In the genomic region with DNA sequence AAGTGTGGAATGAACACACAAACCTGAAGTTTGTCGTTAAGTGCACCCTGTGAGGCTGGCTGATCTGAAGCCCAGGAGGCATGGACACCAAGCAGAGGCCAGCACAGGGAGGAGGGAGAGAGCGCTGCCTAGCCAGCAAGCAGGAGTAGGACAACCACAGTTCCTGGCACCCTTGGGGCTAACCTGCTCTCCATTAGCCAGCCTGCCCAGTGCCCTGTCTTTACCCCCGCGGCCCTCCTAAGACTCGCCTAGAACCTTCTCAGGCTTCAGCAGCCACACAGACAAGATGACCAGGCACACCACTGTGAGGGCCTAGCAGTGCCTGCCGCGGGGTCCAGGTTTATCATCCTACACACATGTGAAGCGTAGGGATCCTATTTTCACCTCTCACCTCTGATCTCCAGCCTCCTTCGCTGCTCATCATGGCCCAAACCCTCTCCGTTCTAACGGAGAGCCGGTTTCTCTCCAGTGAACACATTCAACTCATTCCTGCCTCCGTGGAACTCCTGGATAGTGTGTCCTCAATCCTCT, we compare ENCODE assay signal across 15 mouse cellular contexts. TPM values are rescaled to one million over a fixed set of nuclear protein-coding genes. Genes with fewer than 3 reads are reported as not detected.
DNase-seq lines count a peak whose midpoint lies in the region; ATAC-seq and TF ChIP-seq lines count a peak whose summit lies in the region.
"Had no signal": no experiment of that assay in that cellular context is flagged by ENCODE, and none has a peak within 500 bp of the region (broad histone marks: within the 10 kb centered on the region; RNA-seq: fewer than 3 reads in every experiment).

No protein-coding gene starts in this region.

- intact Hi-C loops in left cerebral cortex, postnatal 36 days (cut with DNase I) = no loop called here

- H3K9me3 ChIP-seq in forebrain, embryonic 11.5 days (ENCODE audit: control insufficient read depth, low read length) = no peaks in the 10 kb centered on the region
- no peaks in the 10 kb centered on the region for H3K9me3 ChIP-seq in forebrain, postnatal 0 days (ENCODE audit: low read length)
- H3K9me3 ChIP-seq in lung, embryonic 15.5 days = no peaks in the 10 kb centered on the region
- no peaks in the 10 kb centered on the region for H3K9me3 ChIP-seq in limb, embryonic 10.5 days (replicated peaks)
- H3K9me3 ChIP-seq: midbrain, embryonic 10.5 days had no signal

- no peak for TF ChIP-seq CTCF in forebrain, postnatal 0 days (IDR thresholded peaks at IDR 0.05; ENCODE audit: low read depth)

- H3K4me1 ChIP-seq in forebrain, embryonic 11.5 days (replicated peaks; ENCODE audit: control insufficient read depth, insufficient read depth, low read length) = no peaks in the 10 kb centered on the region
- no peaks in the 10 kb centered on the region for H3K4me1 ChIP-seq in forebrain, postnatal 0 days (ENCODE audit: insufficient read depth)
- peaks cover 18% of the 10 kb centered on the region for H3K4me1 ChIP-seq in lung, embryonic 15.5 days
- H3K4me1 ChIP-seq in limb, embryonic 10.5 days = peaks cover 28% of the 10 kb centered on the region

- H3K27me3 ChIP-seq in forebrain, embryonic 11.5 days (ENCODE audit: control insufficient read depth, insufficient read depth, low read length) = no peaks in the 10 kb centered on the region
- no peaks in the 10 kb centered on the region for H3K27me3 ChIP-seq in forebrain, postnatal 0 days (ENCODE audit: insufficient read depth, low read length)
- no peaks in the 10 kb centered on the region for H3K27me3 ChIP-seq in lung, embryonic 15.5 days
- H3K27me3 ChIP-seq in limb, embryonic 10.5 days (ENCODE audit: low read depth, poor library complexity, severe bottlenecking) = peaks cover 15% of the 10 kb centered on the region; the same call in 1 of the 2 replicates

- H3K36me3 ChIP-seq in forebrain, embryonic 11.5 days (ENCODE audit: control insufficient read depth, insufficient read depth, low read length) = no peaks in the 10 kb centered on the region
- no peaks in the 10 kb centered on the region for H3K36me3 ChIP-seq in forebrain, postnatal 0 days (ENCODE audit: insufficient read depth)
- no peaks in the 10 kb centered on the region for H3K36me3 ChIP-seq in lung, embryonic 15.5 days
- no peaks in the 10 kb centered on the region for H3K36me3 ChIP-seq in limb, embryonic 10.5 days
- H3K36me3 ChIP-seq: midbrain, embryonic 10.5 days had no signal

- ATAC-seq in forebrain, embryonic 11.5 days (replicated peaks; ENCODE audit: low FRiP score) = 0 out of 2 replicates have a peak, but pooled peaks have one; percentile 25
- no peak for ATAC-seq in forebrain, postnatal 0 days
- ATAC-seq in lung, embryonic 15.5 days (ENCODE audit: borderline replicate concordance, extremely low read depth, low FRiP score, low TSS enrichment) = no peak
- no peak for ATAC-seq in activated CD4-positive, CD25-positive, alpha-beta regulatory T cell, adult 4 months

- H3K4me2 ChIP-seq in forebrain, embryonic 11.5 days (ENCODE audit: low read depth, low read length, severe bottlenecking) = no peak overlapping the region
- no peak overlapping the region for H3K4me2 ChIP-seq in forebrain, postnatal 0 days (ENCODE audit: low read depth)
- H3K4me2 ChIP-seq in lung, embryonic 15.5 days = peak overlapping the region; percentile 82; the same call in 1 of the 2 replicates

- no peak overlapping the region for H3K27ac ChIP-seq in forebrain, embryonic 11.5 days (ENCODE audit: low read depth, low read length)
- H3K27ac ChIP-seq in forebrain, postnatal 0 days (ENCODE audit: low read depth, low read length) = no peak overlapping the region
- H3K27ac ChIP-seq in lung, embryonic 15.5 days = no peak overlapping the region
- no peak overlapping the region for H3K27ac ChIP-seq in limb, embryonic 10.5 days

- no peak overlapping the region for H3K4me3 ChIP-seq in forebrain, embryonic 11.5 days (ENCODE audit: low read depth, low read length)
- H3K4me3 ChIP-seq in forebrain, postnatal 0 days (ENCODE audit: low read depth, low read length) = no peak overlapping the region
- no peak overlapping the region for H3K4me3 ChIP-seq in lung, embryonic 15.5 days
- H3K4me3 ChIP-seq in limb, embryonic 10.5 days = peak overlapping the region; percentile 63

- 76% methylated on average over 13 of the region's 13 CpGs for WGBS in forebrain, embryonic 11.5 days
- WGBS in forebrain, postnatal 0 days = 74% methylated on average over 12 of the region's 13 CpGs
- 69% methylated on average over 13 of the region's 13 CpGs for WGBS in lung, embryonic 15.5 days
- WGBS in limb, embryonic 10.5 days = 71% methylated on average over 13 of the region's 13 CpGs

- DNase-seq in forebrain, embryonic 11.5 days (ENCODE audit: low spot score) = no peak
- no peak for DNase-seq in forebrain, postnatal 0 days
- no peak for DNase-seq in lung, postnatal 4 days
- DNase-seq in ZHBTc4 (ENCODE audit: low read depth, low spot score) = peak; percentile 24
- DNase-seq in limb, embryonic 10.5 days (ENCODE audit: low spot score) = peak; percentile 29
- DNase-seq in left cerebral cortex, postnatal 36 days (ENCODE audit: low spot score in 2 of 2) = no peak

- no peak overlapping the region for H3K9ac ChIP-seq in forebrain, embryonic 11.5 days (ENCODE audit: low read length)
- H3K9ac ChIP-seq in forebrain, postnatal 0 days = no peak overlapping the region
- no peak overlapping the region for H3K9ac ChIP-seq in lung, embryonic 15.5 days

RNA-seq across cellular contexts. Expression of gene Ephx1, which starts 2.7 kb away (rescaled TPM):
- polyA plus RNA-seq in forebrain, embryonic 11.5 days (2014; fragmentation: Nextera tagmentation; extraction: Ambion mirVana) = 0.65 and 1.1 TPM in 2 replicates
- total RNA-seq in forebrain, postnatal 0 days (2014; rRNA removed) = 10.2 and 13.9 TPM in 2 replicates
- polyA plus RNA-seq in forebrain, postnatal 0 days (2015; fragmentation: Nextera tagmentation; extraction: Ambion mirVana) = 10.4 and 10.5 TPM in 2 replicates
- 6.3 and 7.2 TPM in 2 replicates for polyA plus RNA-seq in lung, embryonic 15.5 days (2015; fragmentation: Nextera tagmentation; extraction: Ambion mirVana)
- polyA plus RNA-seq in limb, embryonic 10.5 days (2016; fragmentation: Nextera tagmentation; extraction: Ambion mirVana) = 0.87 and 1.4 TPM in 2 replicates
- 10 to 100 TPM; 30.2 to 31.6 TPM for total RNA-seq in left cerebral cortex, postnatal 36 days (2021)
- polyA plus RNA-seq in activated CD4-positive, CD25-positive, alpha-beta regulatory T cell, adult 4 months (2017; shearing (Covaris generic)) = 100 to 1,000 TPM; 125 to 176 TPM

RNA-seq across cellular contexts. Expression of gene 9130409I23Rik, which starts 33.1 kb away (rescaled TPM):
- polyA plus RNA-seq in forebrain, embryonic 11.5 days (2014; fragmentation: Nextera tagmentation; extraction: Ambion mirVana) = 0.09 TPM in 1 of 2 replicates, not detected in the other
- total RNA-seq in forebrain, postnatal 0 days (2014; rRNA removed) = not detected in 2 replicates
- 0.08 TPM in 1 of 2 replicates, not detected in the other for polyA plus RNA-seq in forebrain, postnatal 0 days (2015; fragmentation: Nextera tagmentation; extraction: Ambion mirVana)
- polyA plus RNA-seq in lung, embryonic 15.5 days (2015; fragmentation: Nextera tagmentation; extraction: Ambion mirVana) = not detected in 2 replicates
- not detected in 2 replicates for polyA plus RNA-seq in limb, embryonic 10.5 days (2016; fragmentation: Nextera tagmentation; extraction: Ambion mirVana)
- total RNA-seq in left cerebral cortex, postnatal 36 days (2021) = not detected
- under 1 TPM in 1 of 2 experiments, not detected in 1; 0.29 TPM for polyA plus RNA-seq in activated CD4-positive, CD25-positive, alpha-beta regulatory T cell, adult 4 months (2017; shearing (Covaris generic))
- total RNA-seq: adrenal gland, postnatal 4 days; gastrocnemius, postnatal 10 days; layer of hippocampus, adult 18-20 months; left cerebral cortex, adult 8-10 months had no signal
- polyA plus RNA-seq: heart, postnatal 0 days; lung, adult 2 months; midbrain, embryonic 10.5 days had no signal

Comparison
In these comparisons a context has a peak if more than half of its experiments do, and no peak if none do; other contexts are left out.
1. DNase-seq: peak in ZHBTc4 (single experiment) and limb, embryonic 10.5 days (single experiment); none in forebrain, embryonic 11.5 days (single experiment), forebrain, postnatal 0 days (single experiment), lung, postnatal 4 days (0 of 2) and left cerebral cortex, postnatal 36 days (0 of 2).
2. RNA of gene Ephx1, which starts 2.7 kb away (polyA plus RNA-seq): 125 to 176 TPM in activated CD4-positive, CD25-positive, alpha-beta regulatory T cell, adult 4 months; 10.4 to 10.5 TPM in forebrain, postnatal 0 days, 6.3 to 7.2 TPM in lung, embryonic 15.5 days, 0.87 to 1.4 TPM in limb, embryonic 10.5 days and 0.65 to 1.1 TPM in forebrain, embryonic 11.5 days; every median in the first group is over 10 times any median in the second.